ENCODE assay signal across 8 mouse cellular contexts in the genomic region with DNA sequence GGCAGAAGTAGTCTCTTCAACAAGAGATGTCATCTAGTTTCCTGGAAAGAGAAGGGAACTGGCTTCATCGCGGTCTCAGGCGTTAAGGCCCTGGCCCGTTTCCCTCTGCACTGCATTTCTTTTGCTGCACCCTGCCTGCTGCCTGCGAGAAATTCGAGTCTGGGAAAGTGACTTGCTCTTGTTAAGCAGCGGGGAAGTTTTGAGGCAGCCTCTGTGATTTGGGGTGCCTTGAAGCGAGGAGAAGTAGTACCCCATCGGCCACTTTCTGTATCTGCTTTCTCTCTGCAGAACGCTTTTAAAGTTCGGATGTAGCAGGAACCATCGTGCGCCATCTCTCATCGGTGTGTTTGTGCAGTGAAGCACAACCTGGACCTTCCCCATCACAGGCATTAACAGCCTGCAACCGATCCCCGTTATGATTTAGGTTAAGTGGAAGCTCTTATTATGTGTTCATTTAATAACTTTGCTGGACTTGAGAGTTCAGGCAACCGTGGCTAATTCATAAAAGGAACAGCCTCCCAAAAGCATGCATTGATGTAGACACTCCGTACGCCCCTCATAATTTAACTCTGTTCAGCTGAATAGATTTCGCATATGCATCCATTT.
DNase-seq lines count a peak whose midpoint lies in the region; ATAC-seq and TF ChIP-seq lines count a peak whose summit lies in the region.

No protein-coding gene starts in this region.

- TF ChIP-seq EP300 in lung, postnatal 0 days (IDR thresholded peaks at IDR 0.05) = no peak

- H3K27me3 ChIP-seq in lung, postnatal 0 days (replicated peaks; ENCODE audit: insufficient read depth, low read length) = no peaks in the 10 kb centered on the region
- H3K27me3 ChIP-seq in heart, embryonic 16.5 days (ENCODE audit: control insufficient read depth, insufficient read depth, low read length) = no peaks in the 10 kb centered on the region

- ATAC-seq in lung, postnatal 0 days = peak; percentile 46
- ATAC-seq in heart, embryonic 16.5 days (replicated peaks; ENCODE audit: extremely low read depth, insufficient read depth, low FRiP score) = no peak

- peaks cover 10% of the 10 kb centered on the region; the same call in 1 of the 2 replicates for H3K4me1 ChIP-seq in lung, postnatal 0 days (ENCODE audit: insufficient read depth, low read depth, low read length)
- H3K4me1 ChIP-seq in heart, embryonic 16.5 days (ENCODE audit: control insufficient read depth, insufficient read depth, low read length) = peaks cover 26% of the 10 kb centered on the region

- 58% methylated on average over 20 of the region's 20 CpGs for WGBS in lung, postnatal 0 days
- 56% methylated on average over 20 of the region's 20 CpGs for WGBS in heart, embryonic 16.5 days

- intact Hi-C loops in left cerebral cortex, postnatal 14 days (cut with DNase I) = no loop called here

- no peaks in the 10 kb centered on the region for H3K9me3 ChIP-seq in lung, postnatal 0 days (ENCODE audit: low read length)
- no peaks in the 10 kb centered on the region for H3K9me3 ChIP-seq in heart, embryonic 16.5 days (replicated peaks; ENCODE audit: control insufficient read depth, low read length)

- H3K9ac ChIP-seq in lung, postnatal 0 days (replicated peaks; ENCODE audit: low read depth) = no peak overlapping the region
- peak overlapping the region; percentile 20; the same call in 1 of the 2 replicates for H3K9ac ChIP-seq in heart, embryonic 16.5 days (ENCODE audit: low read length)

- no peak for TF ChIP-seq CTCF in lung, postnatal 0 days (IDR thresholded peaks at IDR 0.05)

- 0 out of 2 replicates have a peak overlapping the region, but pooled peaks have one; percentile 3 for H3K27ac ChIP-seq in lung, postnatal 0 days (ENCODE audit: low read length)
- H3K27ac ChIP-seq in heart, embryonic 16.5 days (ENCODE audit: low read length) = peak overlapping the region; percentile 57; the same call in 1 of the 2 replicates

- DNase-seq in heart, adult 11 months = peak; percentile 56
- DNase-seq in heart, adult 9 months (ENCODE audit: low spot score in 2 of 2) = no peak
- peak; percentile 30 for DNase-seq in lung, postnatal 0 days (ENCODE audit: low spot score)
- DNase-seq in lung, postnatal 4 days = no peak
- peak; percentile 59 for DNase-seq in retina, embryonic 14.5 days (ENCODE audit: low spot score)
- no peak for DNase-seq in adipocyte (ENCODE audit: low spot score)
- no peak for DNase-seq in left cerebral cortex, postnatal 14 days (ENCODE audit: low spot score in 2 of 2)

- H3K4me2 ChIP-seq in lung, postnatal 0 days (replicated peaks; ENCODE audit: low read depth, low read length) = no peak overlapping the region
- H3K4me2 ChIP-seq in heart, embryonic 16.5 days (ENCODE audit: low read depth, low read length) = peak overlapping the region; percentile 37; the same call in 1 of the 2 replicates

- H3K36me3 ChIP-seq in lung, postnatal 0 days (ENCODE audit: insufficient read depth, low read length) = no peaks in the 10 kb centered on the region
- no peaks in the 10 kb centered on the region for H3K36me3 ChIP-seq in heart, embryonic 16.5 days (ENCODE audit: control insufficient read depth, insufficient read depth)

- no peak overlapping the region for H3K4me3 ChIP-seq in lung, postnatal 0 days (ENCODE audit: low read depth, low read length)
- H3K4me3 ChIP-seq in heart, embryonic 16.5 days (ENCODE audit: low read length) = no peak overlapping the region

Comparison
In these comparisons a context has a peak if more than half of its experiments do, and no peak if none do; other contexts are left out.
1. DNase-seq: peak in heart, adult 11 months (single experiment), lung, postnatal 0 days (single experiment) and retina, embryonic 14.5 days (single experiment); none in heart, adult 9 months (0 of 2), lung, postnatal 4 days (0 of 2), adipocyte (single experiment) and left cerebral cortex, postnatal 14 days (0 of 2).